Mouse (Mus musculus): ENCODE data around the gene Gm2163.
"Not testable (repeated sequence)": the region's sequence is repeated elsewhere in the genome, so short reads cannot be mapped to it uniquely, and the experiment has no call there.

The Gm2163 gene

DNA sequence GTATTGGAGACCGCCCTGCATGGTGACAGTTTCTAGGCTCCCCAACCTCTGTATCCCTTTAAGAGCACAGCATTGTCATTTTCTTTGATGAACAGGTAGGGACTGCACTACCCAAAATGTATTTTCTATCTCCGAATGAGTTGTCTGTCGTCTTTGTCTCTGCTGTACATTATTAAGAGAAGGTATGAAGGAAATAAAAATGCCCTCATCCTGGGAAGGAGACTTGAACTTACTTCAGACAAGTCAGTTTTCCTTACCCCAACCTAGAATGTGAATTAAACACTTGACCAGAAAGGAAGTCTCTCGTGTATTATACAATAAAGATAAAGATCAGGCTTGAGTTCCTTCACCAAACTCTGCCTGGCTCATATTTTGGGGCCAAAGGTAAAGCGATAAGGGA is at the start of gene Gm2163:
Gene Gm2163, plus strand, starts transcription at position 301 of the 400 bp plus-strand sequence.
- DNase-seq: not testable (repeated sequence)

DNA sequence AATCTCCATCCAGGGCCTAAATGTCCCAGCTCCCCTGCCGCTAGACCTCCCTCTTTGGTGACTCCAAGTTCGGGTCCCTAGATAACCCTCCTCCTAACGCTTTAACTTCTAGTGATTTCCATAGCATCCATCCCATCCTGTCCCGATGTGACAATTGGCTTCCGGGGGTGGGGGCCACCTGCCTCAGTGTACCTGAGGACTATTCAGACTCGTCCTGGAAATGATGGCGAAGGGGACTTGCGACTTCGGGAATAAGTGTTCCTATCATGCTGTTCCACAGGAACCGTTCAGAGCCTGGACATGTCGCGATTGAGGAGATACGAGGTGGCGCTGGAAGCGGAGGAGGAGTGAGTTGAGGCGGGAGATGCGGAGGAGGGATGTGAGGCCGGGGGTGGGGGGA is 27.5 kb upstream of the Gm2163 start, which contains the start of gene Gm21586:
Gene Gm21586, plus strand, starts transcription at position 301 of the 400 bp plus-strand sequence.
- not testable (repeated sequence) for DNase-seq

DNA sequence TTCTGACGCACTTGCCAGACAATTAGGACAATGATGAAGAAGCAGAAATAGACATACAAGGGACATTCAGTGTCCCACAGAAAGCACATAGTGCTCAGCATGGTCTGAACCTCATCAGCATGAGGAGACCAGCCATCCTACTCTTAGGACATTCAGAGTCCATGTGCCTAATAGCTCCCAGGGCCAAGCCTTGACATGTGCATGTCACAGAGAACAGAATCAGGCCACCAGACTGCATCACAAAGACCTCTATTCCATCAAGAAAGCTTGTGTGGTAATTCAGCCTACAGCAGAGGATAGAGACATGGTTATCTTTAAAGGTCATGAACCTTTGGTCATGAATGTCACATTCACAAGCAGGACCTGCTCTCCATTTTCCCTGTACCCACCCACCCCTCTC is 61.5 kb downstream of the Gm2163 start, which contains the start of gene Fam205a2:
Gene Fam205a2, minus strand, starts transcription at position 101 of the 400 bp plus-strand sequence.
- DNase-seq: not testable (repeated sequence)

DNA sequence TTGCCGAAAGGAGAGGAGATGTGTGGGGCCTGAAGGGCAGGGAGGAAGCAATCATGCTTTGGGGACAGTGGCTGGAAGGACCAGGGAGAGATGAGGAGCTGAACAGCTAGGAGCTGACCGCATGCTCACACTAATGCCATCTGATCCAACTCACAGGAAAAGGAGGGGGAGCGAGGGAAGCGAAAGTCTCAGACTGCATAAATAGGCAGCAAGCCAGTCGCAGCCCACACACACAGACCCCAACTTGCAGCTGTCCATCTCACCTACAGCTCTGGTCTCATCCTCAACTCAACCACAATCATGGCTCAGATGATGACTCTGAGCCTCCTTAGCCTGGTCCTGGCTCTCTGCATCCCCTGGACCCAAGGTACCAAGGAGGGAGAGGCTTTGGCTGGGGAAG is 145.3 kb downstream of the Gm2163 start, which contains the start of gene Gm10591:
Gene Gm10591, plus strand, starts transcription at position 301 of the 400 bp plus-strand sequence.
- DNase-seq: not testable (repeated sequence)

DNA sequence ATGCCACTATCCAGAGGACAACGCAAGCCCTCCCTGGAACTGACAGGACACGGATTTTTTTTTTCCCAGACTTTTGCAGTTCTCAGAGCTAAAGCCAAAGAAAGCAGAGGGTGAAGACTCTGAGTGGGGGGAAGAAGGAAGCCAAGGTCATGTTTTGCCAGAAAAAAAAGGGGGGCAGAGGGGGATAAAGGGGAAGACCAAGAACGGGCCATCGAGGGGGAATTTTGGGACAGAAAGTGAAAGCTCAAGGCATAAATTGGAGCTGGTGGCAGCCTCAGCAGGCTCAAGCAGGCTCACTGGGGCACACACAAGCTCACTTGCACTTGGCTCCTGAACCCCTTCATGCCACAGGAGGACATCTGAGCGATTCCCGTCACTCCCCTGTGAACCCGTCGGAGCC is 162.9 kb downstream of the Gm2163 start, which contains the start of gene Gm2564:
Gene Gm2564, plus strand, starts transcription at position 301 of the 400 bp plus-strand sequence.
- not testable (repeated sequence) for DNase-seq
